Mouse (Mus musculus) T-helper 17 cell (primary cell): ENCODE measurements around the gene Galnt10.

Experiments used
- in situ Hi-C, 2 experiments: fragments of 300-600 bp; cut with MboI, MseI; formaldehyde crosslinking; loops; 1 replicate in 1 of 2; 2 replicates in 1 of 2; pipeline ENCODE4 v1.15.1; 2025; ENCODE audit warnings: high pct_unique_total_duplicates in 2 of 2

Galnt10 gene

GRCm38 (mm10) chr11:57657370-57658072 is 12.3 kb downstream of the Galnt10 start:
- in situ Hi-C loops = loop anchor here in 1 of 2 experiments (10.0 kb wide), 1 partner anchor 557 kb away; no protein-coding TSS in a partner anchor

GRCm38 (mm10) chr11:57658214-57658613 is 13.0 kb downstream of the Galnt10 start:
- in situ Hi-C loops = loop anchor here in 1 of 2 experiments (10.0 kb wide), 1 partner anchor 557 kb away; no protein-coding TSS in a partner anchor

- in situ Hi-C loops = loop anchor here in 1 of 2 experiments (10.0 kb wide), 1 partner anchor 556 kb away; no protein-coding TSS in a partner anchor
Measured at GRCm38 (mm10) chr11:57658751-57659150, 13.5 kb downstream of the Galnt10 start.

GRCm38 (mm10) chr11:57660156-57660555 is 14.9 kb downstream of the Galnt10 start:
- in situ Hi-C loops = no loop called here

- in situ Hi-C loops = no loop called here
Measured at GRCm38 (mm10) chr11:57660814-57661213, 15.6 kb downstream of the Galnt10 start.

GRCm38 (mm10) chr11:57661492-57662229 is 16.4 kb downstream of the Galnt10 start:
- in situ Hi-C loops = no loop called here

GRCm38 (mm10) chr11:57662231-57662630 is 17.0 kb downstream of the Galnt10 start:
- in situ Hi-C loops = no loop called here

- in situ Hi-C loops = no loop called here
Measured at GRCm38 (mm10) chr11:57663271-57663670, 18.0 kb downstream of the Galnt10 start.

- in situ Hi-C loops = no loop called here
Measured at GRCm38 (mm10) chr11:57664741-57665140, 19.5 kb downstream of the Galnt10 start.

GRCm38 (mm10) chr11:57668271-57668670 is 23.0 kb downstream of the Galnt10 start:
- in situ Hi-C loops = no loop called here

GRCm38 (mm10) chr11:57669522-57669921 is 24.3 kb downstream of the Galnt10 start:
- in situ Hi-C loops = no loop called here

- in situ Hi-C loops = loop anchor here in 1 of 2 experiments (5.0 kb wide), 1 partner anchor 641 kb away; no protein-coding TSS in a partner anchor
Measured at GRCm38 (mm10) chr11:57671120-57671697, 26.0 kb downstream of the Galnt10 start.

GRCm38 (mm10) chr11:57671797-57672196 is 26.6 kb downstream of the Galnt10 start:
- in situ Hi-C loops = loop anchor here in 1 of 2 experiments (5.0 kb wide), 1 partner anchor 641 kb away; no protein-coding TSS in a partner anchor

- in situ Hi-C loops = loop anchor here in 1 of 2 experiments (5.0 kb wide), 1 partner anchor 639 kb away; no protein-coding TSS in a partner anchor
Measured at GRCm38 (mm10) chr11:57672995-57673394, 27.8 kb downstream of the Galnt10 start.

- in situ Hi-C loops = loop anchor here in 1 of 2 experiments (5.0 kb wide), 1 partner anchor 638 kb away; no protein-coding TSS in a partner anchor
Measured at GRCm38 (mm10) chr11:57673977-57674687, 28.9 kb downstream of the Galnt10 start.

GRCm38 (mm10) chr11:57677261-57677660 is 32.0 kb downstream of the Galnt10 start:
- in situ Hi-C loops = no loop called here

- in situ Hi-C loops = no loop called here
Measured at GRCm38 (mm10) chr11:57682589-57682988, 37.3 kb downstream of the Galnt10 start.

- in situ Hi-C loops = no loop called here
Measured at GRCm38 (mm10) chr11:57683125-57683524, 37.9 kb downstream of the Galnt10 start.

- in situ Hi-C loops = no loop called here
Measured at GRCm38 (mm10) chr11:57683931-57684330, 38.7 kb downstream of the Galnt10 start.

- in situ Hi-C loops = no loop called here
Measured at GRCm38 (mm10) chr11:57684891-57685290, 39.6 kb downstream of the Galnt10 start.
